ENCODE assay signal across 11 mouse cellular contexts in genomic region chr3:55644035-55644618, GRCm38 (mm10).
DNase-seq lines count a peak whose midpoint lies in the region; ATAC-seq lines count a peak whose summit lies in the region.
"Had no signal": no experiment of that assay in that cellular context is flagged by ENCODE, and none has a peak within 500 bp of the region (broad histone marks: within the 10 kb centered on the region; RNA-seq: fewer than 3 reads in every experiment).

No protein-coding gene starts in this region.

- no peak for ATAC-seq in embryonic facial prominence, embryonic 13.5 days (ENCODE audit: insufficient number of reproducible peaks, insufficient read depth, low FRiP score, low TSS enrichment, low read depth)
- peak; percentile 72 for ATAC-seq in midbrain, embryonic 13.5 days
- no peak for ATAC-seq in intestine, embryonic 15.5 days

- WGBS in embryonic facial prominence, embryonic 13.5 days: 66% methylated on average over 11 of the region's 11 CpGs
- WGBS in midbrain, embryonic 13.5 days: 36% methylated on average over 11 of the region's 11 CpGs
- 69% methylated on average over 11 of the region's 11 CpGs for WGBS in intestine, embryonic 15.5 days

- H3K27ac ChIP-seq in embryonic facial prominence, embryonic 13.5 days: no peak overlapping the region
- H3K27ac ChIP-seq in midbrain, embryonic 13.5 days: peak overlapping the region; percentile 72
- H3K27ac ChIP-seq in intestine, embryonic 15.5 days: no peak overlapping the region
- H3K27ac ChIP-seq: heart, adult 2 months had no signal

- H3K9me3 ChIP-seq in embryonic facial prominence, embryonic 13.5 days: no peaks in the 10 kb centered on the region
- no peaks in the 10 kb centered on the region for H3K9me3 ChIP-seq in midbrain, embryonic 13.5 days
- no peaks in the 10 kb centered on the region for H3K9me3 ChIP-seq in intestine, embryonic 15.5 days

- H3K4me2 ChIP-seq in embryonic facial prominence, embryonic 13.5 days: no peak overlapping the region
- no peak overlapping the region for H3K4me2 ChIP-seq in midbrain, embryonic 13.5 days (replicated peaks)
- no peak overlapping the region for H3K4me2 ChIP-seq in intestine, embryonic 15.5 days (replicated peaks)

- peaks cover 55% of the 10 kb centered on the region for H3K36me3 ChIP-seq in embryonic facial prominence, embryonic 13.5 days
- H3K36me3 ChIP-seq in midbrain, embryonic 13.5 days: peaks cover 54% of the 10 kb centered on the region
- H3K36me3 ChIP-seq in intestine, embryonic 15.5 days: 0 out of 2 replicates have a peak, but pooled peaks cover 3% of the 10 kb centered on the region

- H3K9ac ChIP-seq in embryonic facial prominence, embryonic 13.5 days: peak overlapping the region; percentile 6; the same call in 1 of the 2 replicates
- peak overlapping the region; percentile 29 for H3K9ac ChIP-seq in midbrain, embryonic 13.5 days (replicated peaks)
- H3K9ac ChIP-seq in intestine, embryonic 15.5 days: no peak overlapping the region

- no peaks in the 10 kb centered on the region for H3K27me3 ChIP-seq in embryonic facial prominence, embryonic 13.5 days
- no peaks in the 10 kb centered on the region for H3K27me3 ChIP-seq in midbrain, embryonic 13.5 days
- no peaks in the 10 kb centered on the region for H3K27me3 ChIP-seq in intestine, embryonic 15.5 days (replicated peaks)

- peaks cover 7% of the 10 kb centered on the region for H3K4me1 ChIP-seq in embryonic facial prominence, embryonic 13.5 days
- H3K4me1 ChIP-seq in midbrain, embryonic 13.5 days (replicated peaks): peaks cover 15% of the 10 kb centered on the region
- no peaks in the 10 kb centered on the region for H3K4me1 ChIP-seq in intestine, embryonic 15.5 days (replicated peaks)

- H3K4me3 ChIP-seq in embryonic facial prominence, embryonic 13.5 days: no peak overlapping the region
- no peak overlapping the region for H3K4me3 ChIP-seq in midbrain, embryonic 13.5 days (replicated peaks)
- no peak overlapping the region for H3K4me3 ChIP-seq in intestine, embryonic 15.5 days (replicated peaks)
- H3K4me3 ChIP-seq: heart, adult 2 months had no signal

- peak; percentile 11 for DNase-seq in embryo, embryonic 10 days (ENCODE audit: low spot score)
- DNase-seq in embryo, embryonic 9.5 days (ENCODE audit: extremely low spot score): no peak
- DNase-seq in cerebellum, adult 11-12 months: peak; percentile 70
- DNase-seq in gastrocnemius, postnatal 4 days (ENCODE audit: low spot score in 2 of 2): no peak
- DNase-seq in layer of hippocampus, adult 9-11 months: no peak
- DNase-seq: heart, adult 2 months; kidney, postnatal 14 days; lung, adult 18-20 months had no signal

Comparison
In these comparisons a context has a peak if more than half of its experiments do, and no peak if none do; other contexts are left out.
1. DNase-seq: peak in embryo, embryonic 10 days (single experiment) and cerebellum, adult 11-12 months (single experiment); none in embryo, embryonic 9.5 days (single experiment), gastrocnemius, postnatal 4 days (0 of 2) and layer of hippocampus, adult 9-11 months (single experiment).